In the genomic region with DNA sequence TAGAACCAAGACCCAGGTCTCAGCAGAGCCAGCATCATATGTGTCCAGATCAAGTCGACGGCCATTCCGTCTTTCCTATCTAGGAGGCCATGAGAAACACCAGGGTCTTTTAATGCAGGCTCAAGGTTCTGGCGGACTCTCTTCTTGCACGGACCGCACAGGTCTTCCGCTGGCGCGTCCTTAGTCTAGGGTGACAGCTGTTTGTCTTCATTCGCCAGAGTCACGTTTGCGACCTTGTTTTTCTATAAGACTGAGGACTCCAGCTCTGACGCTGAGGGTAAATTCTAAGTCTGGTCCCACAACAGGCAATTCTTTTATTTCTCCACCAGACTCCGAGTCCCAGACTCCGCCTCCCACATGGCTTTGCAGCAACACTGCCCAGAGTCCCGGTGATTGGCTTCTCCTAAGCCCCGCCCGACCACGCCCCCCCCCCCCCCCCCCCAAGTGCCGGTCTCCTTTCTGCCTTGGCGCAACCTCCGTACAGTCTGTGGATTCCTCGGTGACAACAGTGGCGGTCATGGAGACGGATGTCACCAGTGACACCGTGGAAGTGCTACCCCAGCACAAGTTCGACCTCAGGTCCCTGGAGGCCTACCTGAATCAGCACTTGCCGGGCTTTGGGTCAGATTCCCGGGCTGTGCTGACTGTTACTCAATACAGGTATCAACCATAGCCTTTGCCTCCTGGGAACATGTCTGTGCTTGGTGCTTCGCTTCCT, we compare ENCODE assay signal across 7 mouse cellular contexts. TPM values are rescaled to one million over a fixed set of nuclear protein-coding genes. Genes with fewer than 3 reads are reported as not detected.
DNase-seq lines count a peak whose midpoint lies in the region; ATAC-seq and TF ChIP-seq lines count a peak whose summit lies in the region.

TSS of gene Acad11 (plus strand) at position 134 of the 718 bp plus-strand sequence.

- WGBS in embryonic facial prominence, embryonic 12.5 days, result under 1% methylated on average over 29 of the region's 30 CpGs
- under 1% methylated on average over 30 of the region's 30 CpGs for WGBS in kidney, adult 2 months
- under 1% methylated on average over 27 of the region's 30 CpGs for WGBS in limb, embryonic 12.5 days
- 0% methylated on average over 30 of the region's 30 CpGs for WGBS in midbrain, embryonic 15.5 days
- WGBS in spleen, adult 2 months, result under 1% methylated on average over 30 of the region's 30 CpGs

- peak; percentile 92 for ATAC-seq in embryonic facial prominence, embryonic 12.5 days (ENCODE audit: insufficient number of reproducible peaks, insufficient read depth, low FRiP score, low TSS enrichment)
- ATAC-seq in limb, embryonic 12.5 days (ENCODE audit: insufficient number of reproducible peaks, insufficient read depth, low FRiP score, low TSS enrichment, low read depth), result peak; percentile 92
- peak; percentile 98 for ATAC-seq in midbrain, embryonic 15.5 days (replicated peaks)

- TF ChIP-seq POLR2A in kidney, adult 2 months (IDR thresholded peaks at IDR 0.05; ENCODE audit: low read depth, low read length), result peak; percentile 80
- no peak for TF ChIP-seq POLR2A in spleen, adult 2 months (IDR thresholded peaks at IDR 0.05; ENCODE audit: low read depth, low read length)

- DNase-seq in adrenal gland, postnatal 25 days, result peak; percentile 74
- DNase-seq in heart, adult 18-20 months, result peak; percentile 90 to 94
- peak; percentile 93 for DNase-seq in kidney, adult 2 months
- peak; percentile 67 to 92 for DNase-seq in spleen, adult 2 months (ENCODE audit: low read depth in 1 of 2, low spot score in 2 of 2)

- H3K27ac ChIP-seq in embryonic facial prominence, embryonic 12.5 days, result 0 out of 2 replicates have a peak within 1 kb of the TSS, but pooled peaks have one; percentile 54
- H3K27ac ChIP-seq in kidney, adult 2 months (ENCODE audit: insufficient read depth, low read depth, low read length), result peak within 1 kb of the TSS; percentile 92
- H3K27ac ChIP-seq in limb, embryonic 12.5 days, result 0 out of 2 replicates have a peak within 1 kb of the TSS, but pooled peaks have one; percentile 32
- peak within 1 kb of the TSS; percentile 80 for H3K27ac ChIP-seq in midbrain, embryonic 15.5 days
- peak within 1 kb of the TSS; percentile 46 for H3K27ac ChIP-seq in spleen, adult 2 months (ENCODE audit: insufficient read depth, low read length)

- peaks cover 19% of the 10 kb centered on the region; the same call in 1 of the 2 replicates for H3K36me3 ChIP-seq in embryonic facial prominence, embryonic 12.5 days
- no peaks in the 10 kb centered on the region for H3K36me3 ChIP-seq in kidney, adult 2 months (ENCODE audit: control insufficient read depth, insufficient read depth, low read length)
- H3K36me3 ChIP-seq in limb, embryonic 12.5 days, result peaks cover 25% of the 10 kb centered on the region
- H3K36me3 ChIP-seq in midbrain, embryonic 15.5 days (replicated peaks), result peaks cover 12% of the 10 kb centered on the region; the same call in 1 of the 2 replicates
- peaks cover 2% of the 10 kb centered on the region for H3K36me3 ChIP-seq in spleen, adult 2 months (ENCODE audit: control insufficient read depth, insufficient read depth, low read length)

- H3K4me3 ChIP-seq in embryonic facial prominence, embryonic 12.5 days, result peak within 1 kb of the TSS; percentile 99
- H3K4me3 ChIP-seq in kidney, adult 2 months (ENCODE audit: insufficient read depth, low read depth, low read length), result peak within 1 kb of the TSS; percentile 99
- H3K4me3 ChIP-seq in limb, embryonic 12.5 days (replicated peaks), result peak within 1 kb of the TSS; percentile 90
- H3K4me3 ChIP-seq in midbrain, embryonic 15.5 days, result peak within 1 kb of the TSS; percentile 98
- peak within 1 kb of the TSS; percentile 97 for H3K4me3 ChIP-seq in spleen, adult 2 months (ENCODE audit: extremely low read depth, insufficient read depth, insufficient read length)

- H3K4me1 ChIP-seq in embryonic facial prominence, embryonic 12.5 days, result peaks cover 16% of the 10 kb centered on the region
- H3K4me1 ChIP-seq in kidney, adult 2 months (ENCODE audit: control insufficient read depth, insufficient read depth, low read length), result peaks cover 5% of the 10 kb centered on the region; the same call in 1 of the 2 replicates
- H3K4me1 ChIP-seq in limb, embryonic 12.5 days (replicated peaks), result peaks cover 18% of the 10 kb centered on the region
- H3K4me1 ChIP-seq in midbrain, embryonic 15.5 days, result peaks cover 25% of the 10 kb centered on the region
- no peaks in the 10 kb centered on the region for H3K4me1 ChIP-seq in spleen, adult 2 months (ENCODE audit: control insufficient read depth, insufficient read depth, insufficient read length)

- no peaks in the 10 kb centered on the region for H3K27me3 ChIP-seq in embryonic facial prominence, embryonic 12.5 days
- no peaks in the 10 kb centered on the region for H3K27me3 ChIP-seq in kidney, adult 2 months (replicated peaks; ENCODE audit: control insufficient read depth, insufficient read depth, low read length)
- no peaks in the 10 kb centered on the region for H3K27me3 ChIP-seq in limb, embryonic 12.5 days
- no peaks in the 10 kb centered on the region for H3K27me3 ChIP-seq in midbrain, embryonic 15.5 days (replicated peaks)
- no peaks in the 10 kb centered on the region for H3K27me3 ChIP-seq in spleen, adult 2 months (ENCODE audit: control insufficient read depth, insufficient read depth, low read length)

- peak within 1 kb of the TSS; percentile 85 for H3K4me2 ChIP-seq in embryonic facial prominence, embryonic 12.5 days (replicated peaks)
- peak within 1 kb of the TSS; percentile 86 for H3K4me2 ChIP-seq in limb, embryonic 12.5 days
- H3K4me2 ChIP-seq in midbrain, embryonic 15.5 days, result peak within 1 kb of the TSS; percentile 91

- peak within 1 kb of the TSS; percentile 86 for H3K9ac ChIP-seq in embryonic facial prominence, embryonic 12.5 days
- peak within 1 kb of the TSS; percentile 72 for H3K9ac ChIP-seq in limb, embryonic 12.5 days (replicated peaks)
- H3K9ac ChIP-seq in midbrain, embryonic 15.5 days, result peak within 1 kb of the TSS; percentile 96

- TF ChIP-seq CTCF in kidney, adult 2 months (conservative IDR thresholded peaks at IDR 0.05; ENCODE audit: insufficient read depth, insufficient read length, low read depth, low read length), result no peak
- no peak for TF ChIP-seq CTCF in spleen, adult 2 months (IDR thresholded peaks at IDR 0.05; ENCODE audit: extremely low read depth, insufficient read depth, insufficient read length, insufficient replicate concordance)

- H3K9me3 ChIP-seq in embryonic facial prominence, embryonic 12.5 days, result no peaks in the 10 kb centered on the region
- H3K9me3 ChIP-seq in limb, embryonic 12.5 days, result no peaks in the 10 kb centered on the region
- H3K9me3 ChIP-seq in midbrain, embryonic 15.5 days, result no peaks in the 10 kb centered on the region

RNA-seq across cellular contexts. Expression of gene Acad11, which starts in this region (rescaled TPM):
- total RNA-seq in adrenal gland, postnatal 25 days (2021), result 66.5 and 74.1 TPM in 2 replicates
- polyA plus RNA-seq in embryonic facial prominence, embryonic 12.5 days (2016; fragmentation: Nextera tagmentation; extraction: Ambion mirVana), result 8.8 and 9.9 TPM in 2 replicates
- 100 to 1,000 TPM; 120 to 136 TPM for total RNA-seq in heart, adult 18-20 months (2021)
- polyA plus RNA-seq in kidney, adult 2 months (2012; rRNA removed), result 132 and 141 TPM in 2 replicates
- polyA plus RNA-seq in limb, embryonic 12.5 days (2016; fragmentation: Nextera tagmentation; extraction: Ambion mirVana), result 9.9 and 12.4 TPM in 2 replicates
- 6.8 and 7.3 TPM in 2 replicates for polyA plus RNA-seq in midbrain, embryonic 15.5 days (2015; fragmentation: Nextera tagmentation; extraction: Ambion mirVana)
- polyA plus RNA-seq in spleen, adult 2 months (2012; rRNA removed), result 5.5 and 6.3 TPM in 2 replicates

Comparison
In these comparisons a context has a peak if more than half of its experiments do, and no peak if none do; other contexts are left out.
1. Peak in every context shown above with its lines: DNase-seq, ATAC-seq, H3K4me3 ChIP-seq and H3K27ac ChIP-seq.
2. H3K27ac ChIP-seq: peak in every context shown above with its lines; median percentile 92 in kidney, adult 2 months; 80 in midbrain, embryonic 15.5 days; 54 in embryonic facial prominence, embryonic 12.5 days; 46 in spleen, adult 2 months; 32 in limb, embryonic 12.5 days.